Mouse (Mus musculus): Measurements from ENCODE around the gene Sptan1. TPM values are rescaled to one million over a fixed set of nuclear protein-coding genes. Genes with fewer than 3 reads are reported as not detected.

The Sptan1 gene
- total RNA-seq, 1 experiment from 2014 or later = 285 TPM

DNA sequence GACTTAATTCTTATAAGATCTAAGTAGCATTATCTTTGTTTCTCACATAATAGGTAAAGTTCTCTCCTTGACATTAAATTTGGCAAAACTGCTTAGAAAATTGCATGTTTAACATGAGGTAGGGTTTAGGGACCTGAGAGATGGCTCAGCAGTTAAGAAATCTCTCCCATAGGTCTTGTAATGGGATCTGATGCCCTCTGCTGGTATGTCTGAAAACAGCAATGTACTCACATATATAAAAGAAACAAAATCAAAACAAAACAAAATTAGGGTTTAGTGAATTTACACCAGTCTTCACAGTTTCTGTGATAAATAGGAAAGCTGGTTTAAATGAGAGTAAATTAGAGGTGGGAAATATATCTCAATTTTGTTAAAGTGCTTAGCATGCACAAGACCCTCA, 11.9 kb downstream of the Sptan1 start:
- ATAC-seq (ENCODE audit: extremely low read depth, insufficient number of reproducible peaks, low FRiP score, poor library complexity, severe bottlenecking) = peak; percentile 73

DNA sequence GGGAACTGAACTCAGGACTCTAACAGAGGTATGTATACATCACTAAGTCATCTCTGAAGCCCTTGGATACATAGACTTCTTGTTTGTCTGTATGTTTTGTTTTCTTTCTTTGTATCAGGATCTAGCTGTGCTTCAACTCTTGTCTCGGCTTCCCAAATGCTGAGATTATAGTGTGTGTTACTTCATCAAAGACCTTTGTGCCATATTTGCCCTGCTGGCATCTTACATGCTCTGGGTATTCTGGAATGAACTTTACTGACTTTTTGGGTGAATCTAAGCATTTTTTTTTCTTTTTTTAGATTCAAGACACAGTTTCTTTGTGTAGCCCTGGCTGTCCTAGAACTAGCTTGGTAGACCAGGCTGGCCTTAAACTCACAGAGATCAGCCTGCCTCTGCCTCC, 15.3 kb downstream of the Sptan1 start:
- no peak for ATAC-seq (ENCODE audit: extremely low read depth, insufficient number of reproducible peaks, low FRiP score, poor library complexity, severe bottlenecking)

DNA sequence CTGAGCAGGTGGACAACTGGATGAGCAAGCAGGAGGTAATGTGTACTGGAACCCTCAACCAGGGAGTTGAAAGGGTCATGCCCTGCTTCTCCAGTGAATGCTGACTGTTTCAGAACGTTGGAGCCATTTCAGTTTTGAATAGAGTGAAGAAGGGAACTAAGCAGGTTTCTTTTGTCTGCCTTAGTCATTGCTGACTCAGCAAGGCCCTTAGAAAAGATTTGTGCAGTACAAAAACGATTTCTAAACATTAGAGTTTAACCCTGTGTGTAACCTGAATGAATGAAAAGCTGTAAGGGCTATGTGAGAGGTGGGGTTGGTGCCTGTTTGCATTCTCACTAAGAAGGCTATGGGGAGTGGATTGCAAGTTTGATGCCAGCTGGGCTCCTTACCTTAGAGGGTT, 26.6 kb downstream of the Sptan1 start:
- no peak for ATAC-seq (ENCODE audit: extremely low read depth, insufficient number of reproducible peaks, low FRiP score, poor library complexity, severe bottlenecking)

DNA sequence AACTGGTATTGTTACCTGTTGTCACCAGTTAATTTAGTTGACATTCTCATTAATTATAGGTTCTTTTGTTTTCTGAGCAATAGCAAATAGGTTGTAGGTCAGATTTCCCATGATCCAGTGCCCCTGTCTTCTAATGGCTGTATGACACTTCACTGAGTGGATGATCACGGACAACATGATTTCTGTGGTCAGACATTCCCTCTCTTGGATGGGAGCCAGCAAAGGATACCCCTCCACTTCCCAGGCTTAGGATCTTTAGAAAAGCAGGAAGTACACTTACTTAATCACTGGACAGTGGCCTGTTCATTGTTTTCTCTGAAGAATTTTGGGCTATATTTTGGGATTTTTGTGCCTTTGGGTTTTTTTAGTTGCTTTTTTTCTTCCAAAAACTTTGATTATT, 43.7 kb downstream of the Sptan1 start:
- no peak for ATAC-seq (ENCODE audit: extremely low read depth, insufficient number of reproducible peaks, low FRiP score, poor library complexity, severe bottlenecking)

DNA sequence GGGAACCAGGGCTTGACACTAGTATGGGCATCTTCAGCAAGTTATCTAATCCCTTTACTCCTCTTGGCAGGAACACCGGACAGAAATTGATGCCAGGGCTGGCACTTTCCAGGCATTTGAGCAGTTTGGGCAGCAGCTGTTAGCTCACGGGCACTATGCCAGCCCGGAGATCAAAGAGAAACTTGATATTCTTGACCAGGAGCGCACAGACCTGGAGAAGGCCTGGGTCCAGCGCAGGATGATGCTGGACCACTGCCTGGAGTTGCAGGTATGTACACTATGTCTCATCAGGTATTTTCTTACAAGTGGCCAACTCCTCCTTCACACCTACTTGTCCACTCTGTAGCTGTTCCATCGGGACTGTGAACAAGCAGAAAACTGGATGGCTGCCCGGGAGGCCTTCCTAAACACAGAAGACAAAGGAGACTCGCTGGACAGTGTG, 45.5 kb downstream of the Sptan1 start:
- ATAC-seq (ENCODE audit: extremely low read depth, insufficient number of reproducible peaks, low FRiP score, poor library complexity, severe bottlenecking) = no peak

DNA sequence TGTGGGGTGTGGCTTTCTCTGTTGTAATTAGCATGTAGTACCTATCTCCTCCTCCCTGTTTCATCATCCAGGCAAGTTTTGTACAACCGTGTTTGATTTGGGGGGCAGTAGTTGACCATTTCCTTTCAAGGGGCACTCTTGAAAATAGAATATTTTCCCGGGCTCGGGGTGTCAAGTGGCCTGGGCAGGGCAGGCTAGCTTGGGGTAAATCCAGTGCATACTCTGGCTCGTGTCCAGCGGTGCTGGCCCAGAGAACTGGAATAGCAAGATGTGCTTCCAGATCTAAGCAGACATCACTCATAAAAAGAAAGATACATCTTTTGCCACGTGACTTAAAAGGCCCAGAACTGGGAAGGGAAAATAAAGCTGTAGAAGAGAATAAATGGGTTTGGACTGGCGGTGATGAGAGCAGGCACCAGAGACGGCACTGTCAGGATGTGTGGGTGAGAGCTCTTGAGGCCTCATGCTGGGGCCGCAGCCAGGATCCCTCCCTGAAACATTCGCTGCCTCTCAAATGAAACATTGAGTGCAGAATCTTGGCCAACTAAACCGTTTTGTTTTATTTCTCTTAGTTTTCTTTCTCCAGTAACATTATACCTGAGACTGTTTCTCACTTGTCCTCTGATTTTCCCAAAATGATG, 49.1 kb downstream of the Sptan1 start:
- no peak for ATAC-seq (ENCODE audit: extremely low read depth, insufficient number of reproducible peaks, low FRiP score, poor library complexity, severe bottlenecking)

DNA sequence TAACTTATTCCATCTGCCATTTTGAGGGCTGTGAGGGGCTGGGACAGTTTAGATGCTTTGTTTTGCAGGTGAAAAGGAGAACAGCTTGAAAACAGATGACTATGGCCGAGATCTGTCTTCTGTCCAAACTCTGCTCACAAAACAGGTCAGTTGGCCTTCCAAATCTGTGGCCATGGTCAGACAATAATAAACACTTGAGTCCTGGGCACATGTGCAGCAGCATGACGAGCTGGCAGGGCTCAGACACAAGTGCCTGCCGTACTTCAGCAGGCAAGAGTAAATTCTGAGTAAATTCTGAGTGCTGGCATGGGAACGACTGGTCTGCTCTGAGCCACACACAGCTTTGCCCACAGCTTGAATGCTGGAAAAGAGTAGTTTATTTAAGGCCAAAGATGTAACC, 60.1 kb downstream of the Sptan1 start:
- no peak for ATAC-seq (ENCODE audit: extremely low read depth, insufficient number of reproducible peaks, low FRiP score, poor library complexity, severe bottlenecking)

DNA sequence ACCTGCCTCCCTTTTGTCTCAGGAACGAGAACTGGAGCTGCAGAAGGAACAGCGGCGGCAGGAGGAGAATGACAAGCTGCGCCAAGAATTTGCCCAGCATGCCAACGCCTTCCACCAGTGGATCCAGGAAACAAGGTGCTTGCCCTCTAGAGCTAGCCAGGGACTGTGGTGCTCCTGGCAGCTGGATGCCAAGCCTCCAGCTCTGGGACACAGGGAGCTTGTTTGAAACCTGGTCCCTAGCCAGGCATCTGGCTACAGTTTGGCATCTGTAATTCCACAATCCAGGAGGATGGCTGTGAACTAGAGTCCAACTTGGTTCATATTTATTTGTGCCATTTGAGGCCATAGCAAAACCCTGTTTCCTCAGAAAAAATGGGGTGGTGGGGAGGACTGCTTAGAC, 61.6 kb downstream of the Sptan1 start:
- ATAC-seq (ENCODE audit: extremely low read depth, insufficient number of reproducible peaks, low FRiP score, poor library complexity, severe bottlenecking) = no peak

DNA sequence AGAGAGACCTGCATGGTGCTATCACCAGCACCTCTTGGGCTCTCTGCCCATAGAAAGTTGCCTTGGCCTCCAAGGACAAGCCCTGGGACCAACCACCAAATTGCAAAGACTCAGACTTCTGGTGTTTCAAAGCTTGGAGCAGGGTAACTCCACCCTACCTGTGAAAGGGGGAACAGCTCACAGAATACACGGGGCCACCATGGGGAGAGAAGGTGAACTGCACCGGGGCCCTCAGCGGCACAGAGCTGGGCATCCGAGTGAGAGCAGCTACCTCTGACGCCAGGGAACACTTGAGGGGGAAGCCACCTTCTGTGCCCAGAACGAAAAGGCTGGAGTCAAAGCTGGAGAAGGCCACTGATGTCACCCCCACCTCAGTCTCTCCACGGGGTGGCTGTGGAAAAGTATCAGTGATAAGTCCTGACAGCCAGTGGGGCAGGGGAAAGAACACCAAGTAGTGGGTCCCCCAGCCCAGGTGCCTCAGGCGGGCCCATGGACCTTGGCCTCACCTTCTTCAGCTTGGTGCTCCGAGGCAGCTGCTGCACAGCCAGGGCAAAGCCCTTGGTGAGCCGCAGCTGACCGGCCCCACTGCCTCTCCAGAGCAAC, 67.0 kb downstream of the Sptan1 start:
- no peak for ATAC-seq (ENCODE audit: extremely low read depth, insufficient number of reproducible peaks, low FRiP score, poor library complexity, severe bottlenecking)

DNA sequence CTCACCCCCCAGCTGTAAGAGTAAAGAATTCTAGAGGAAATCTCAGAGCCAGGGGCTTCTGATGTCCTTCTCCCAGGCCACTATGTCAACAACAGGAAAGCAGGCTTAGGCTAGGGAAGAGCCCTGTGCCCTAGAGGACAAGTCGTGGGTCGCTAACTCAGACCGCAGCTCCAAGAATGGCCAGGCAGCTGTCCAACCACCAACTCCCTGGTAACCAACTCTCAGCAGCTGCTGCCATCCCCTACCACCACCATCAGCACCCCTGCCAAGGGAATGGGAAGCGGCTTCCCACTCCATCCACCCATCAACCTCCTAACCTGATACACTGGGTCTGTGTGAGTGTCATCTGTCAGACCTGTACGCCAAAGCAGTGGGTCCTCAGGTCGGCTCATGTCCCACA, 67.6 kb downstream of the Sptan1 start:
- ATAC-seq (ENCODE audit: extremely low read depth, insufficient number of reproducible peaks, low FRiP score, poor library complexity, severe bottlenecking) = no peak

DNA sequence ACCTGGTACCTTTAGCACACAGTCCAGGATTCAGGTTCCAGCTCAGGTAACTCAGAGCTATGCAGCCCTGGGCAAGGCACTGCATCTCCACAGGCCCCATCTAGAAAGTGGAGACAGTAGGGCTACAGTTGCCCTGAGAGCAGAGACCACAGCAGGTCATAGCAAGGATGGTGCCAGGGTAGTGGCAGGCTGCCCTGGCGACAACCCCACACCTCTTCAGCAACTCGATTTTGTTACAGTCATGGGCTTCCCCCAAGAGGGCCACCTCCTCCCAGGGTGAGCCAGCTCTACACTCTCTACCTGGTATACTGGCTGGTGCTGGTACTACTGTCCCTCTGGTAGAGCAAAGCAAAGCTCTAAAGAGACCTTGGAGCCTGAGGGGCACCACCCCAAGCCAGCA, 72.4 kb downstream of the Sptan1 start:
- ATAC-seq (ENCODE audit: extremely low read depth, insufficient number of reproducible peaks, low FRiP score, poor library complexity, severe bottlenecking) = no peak

DNA sequence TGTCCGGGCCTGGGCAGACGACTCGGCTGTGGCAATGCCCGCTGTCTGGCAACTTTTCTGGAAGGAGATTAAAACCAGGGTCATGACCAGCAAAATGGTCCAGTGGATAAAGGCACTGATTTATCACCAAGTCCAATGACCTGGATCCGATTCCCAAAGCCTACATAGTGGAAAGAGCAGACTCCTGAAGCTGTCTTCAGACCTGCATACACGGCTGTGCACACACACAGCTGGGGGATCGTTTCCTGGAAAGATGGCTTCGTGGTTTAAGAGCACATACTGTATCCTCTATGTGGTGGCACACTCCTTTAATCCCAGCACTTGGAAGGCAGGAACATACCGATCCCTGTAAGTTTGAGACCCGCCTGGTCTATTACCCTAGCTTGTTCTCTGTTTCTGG, 73.0 kb downstream of the Sptan1 start:
- ATAC-seq (ENCODE audit: extremely low read depth, insufficient number of reproducible peaks, low FRiP score, poor library complexity, severe bottlenecking) = no peak

DNA sequence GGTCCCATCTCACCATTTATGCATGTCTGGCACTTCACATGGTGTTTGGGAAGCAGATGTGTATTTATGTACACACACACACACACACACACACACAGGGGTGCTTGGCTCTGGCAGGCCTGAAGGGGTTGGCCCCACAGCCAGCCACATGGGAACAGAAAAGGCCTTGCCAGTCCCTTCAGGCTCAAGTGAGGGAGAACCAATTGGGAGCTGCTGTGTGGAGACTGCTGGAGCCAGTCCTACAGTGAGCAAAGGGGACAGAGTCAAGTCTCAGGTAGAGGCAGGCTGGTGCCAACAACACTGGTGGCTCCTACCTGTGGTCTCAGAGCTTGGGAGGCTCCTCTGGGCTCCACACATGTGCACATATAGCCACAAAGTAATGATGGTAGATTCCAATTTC, 74.3 kb downstream of the Sptan1 start:
- ATAC-seq (ENCODE audit: extremely low read depth, insufficient number of reproducible peaks, low FRiP score, poor library complexity, severe bottlenecking) = no peak

DNA sequence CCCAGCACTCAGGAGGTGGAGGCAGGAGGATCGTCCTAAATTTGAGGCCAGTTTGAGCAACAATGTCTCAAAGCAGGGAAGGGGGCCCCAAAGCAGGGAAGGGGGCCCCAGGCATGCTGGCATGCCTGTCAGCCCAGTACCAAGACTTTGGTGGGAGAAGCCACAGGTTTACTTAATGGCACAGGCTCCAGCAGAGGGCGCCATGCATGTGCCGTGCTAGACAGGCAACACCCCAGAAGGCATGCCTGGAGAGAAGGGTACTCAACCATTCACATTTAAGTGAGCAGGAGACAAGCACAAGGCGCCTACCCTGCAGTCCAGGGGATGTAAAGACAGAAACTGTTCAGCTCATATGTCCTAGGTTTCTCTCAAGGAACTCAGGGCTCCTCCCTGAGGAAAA, 77.1 kb downstream of the Sptan1 start:
- peak; percentile 66 for ATAC-seq (ENCODE audit: extremely low read depth, insufficient number of reproducible peaks, low FRiP score, poor library complexity, severe bottlenecking)

DNA sequence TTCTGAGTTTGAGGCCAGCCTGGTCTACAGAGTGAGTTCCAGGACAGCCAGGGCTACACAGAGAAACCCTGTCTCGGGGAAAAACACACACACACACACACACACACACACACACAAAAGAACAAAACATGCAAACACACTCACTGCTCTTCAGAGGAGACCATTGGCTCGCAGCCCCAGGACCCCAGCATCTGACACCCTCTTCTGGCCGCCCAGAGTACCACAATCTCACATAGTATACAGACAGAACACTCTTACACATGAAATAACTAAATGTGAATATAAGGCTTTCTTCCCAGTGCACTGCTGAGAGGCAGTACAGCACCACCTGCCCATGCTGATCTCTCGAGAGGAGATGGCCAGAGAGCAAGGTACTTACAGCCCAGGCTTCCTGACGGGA, 79.2 kb downstream of the Sptan1 start:
- no peak for ATAC-seq (ENCODE audit: extremely low read depth, insufficient number of reproducible peaks, low FRiP score, poor library complexity, severe bottlenecking)

DNA sequence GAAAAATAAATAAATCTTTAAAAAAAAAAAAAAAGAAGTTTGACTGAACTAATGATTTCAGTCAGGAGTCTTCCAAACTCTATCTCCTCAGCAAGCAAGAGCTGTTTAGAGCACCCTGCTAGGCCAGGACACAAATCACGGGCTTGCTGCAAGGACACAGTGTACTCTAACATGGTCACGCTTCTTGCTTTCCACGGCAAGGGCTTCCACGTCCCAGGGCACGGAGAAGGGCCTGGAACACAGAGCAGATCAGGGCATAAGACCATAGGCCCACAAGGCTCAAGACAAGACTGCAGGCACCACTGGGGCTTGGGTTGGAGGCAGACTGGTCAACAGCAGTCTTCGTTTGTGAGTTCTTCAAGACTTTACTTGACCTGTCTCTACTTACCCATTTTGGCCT, 81.8 kb downstream of the Sptan1 start:
- no peak for ATAC-seq (ENCODE audit: extremely low read depth, insufficient number of reproducible peaks, low FRiP score, poor library complexity, severe bottlenecking)

DNA sequence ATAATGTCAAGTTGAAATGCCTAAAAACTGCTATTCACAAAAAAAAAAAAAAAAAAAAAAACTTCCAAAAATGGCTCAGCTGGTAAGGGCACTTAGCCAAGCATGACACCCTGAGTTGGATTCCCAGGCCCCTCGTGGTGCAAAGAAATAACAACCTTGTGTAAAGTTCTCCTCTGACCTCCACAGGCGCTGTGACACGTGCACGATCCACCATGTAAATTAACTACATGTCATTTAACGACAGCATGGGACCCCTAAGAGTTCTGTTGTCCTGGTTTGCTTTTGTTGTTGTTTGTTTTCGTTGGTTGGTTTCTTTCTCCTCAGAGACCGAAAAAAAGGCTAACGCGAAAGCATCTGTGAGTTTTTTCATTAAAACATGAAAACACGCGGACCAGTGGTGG, 82.7 kb downstream of the Sptan1 start:
- no peak for ATAC-seq (ENCODE audit: extremely low read depth, insufficient number of reproducible peaks, low FRiP score, poor library complexity, severe bottlenecking)

DNA sequence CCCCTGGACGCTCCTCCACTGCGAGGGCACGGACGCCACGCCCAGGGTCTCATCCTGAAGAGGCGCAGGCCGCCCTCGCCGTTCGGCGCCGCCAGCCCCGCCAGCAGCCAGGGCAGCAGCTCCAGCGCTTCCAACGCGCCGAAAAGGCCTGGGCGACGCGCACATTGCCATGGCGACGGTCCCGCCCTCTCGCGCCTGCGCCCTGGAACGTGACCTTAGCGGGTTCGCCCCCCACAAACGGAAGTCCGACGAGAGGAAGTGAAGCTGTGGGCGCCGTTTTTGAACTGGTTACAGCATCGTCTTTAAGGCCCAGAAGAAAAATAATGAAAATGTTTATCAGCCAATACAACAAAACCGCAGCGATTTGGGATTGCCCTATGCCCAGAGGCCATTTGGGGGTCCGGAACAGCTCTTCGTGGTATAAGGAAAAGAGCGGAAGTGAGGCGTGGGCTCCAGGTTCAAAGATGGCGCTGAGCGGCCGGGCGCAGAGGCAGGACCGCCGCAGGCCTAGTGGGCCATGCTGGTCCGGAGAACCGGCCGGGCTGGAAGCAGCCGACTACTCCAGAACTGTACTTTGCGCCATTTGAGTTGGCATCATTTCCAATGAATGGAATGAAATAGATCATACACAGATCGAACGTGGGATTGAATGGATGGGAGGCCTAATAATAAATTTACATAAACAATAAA, 83.5 kb downstream of the Sptan1 start, which contains the start of gene Wdr34:
TSS of gene Wdr34 (minus strand) at position 183 of the 690 bp plus-strand sequence.
- peak; percentile 91 for ATAC-seq (ENCODE audit: extremely low read depth, insufficient number of reproducible peaks, low FRiP score, poor library complexity, severe bottlenecking)

DNA sequence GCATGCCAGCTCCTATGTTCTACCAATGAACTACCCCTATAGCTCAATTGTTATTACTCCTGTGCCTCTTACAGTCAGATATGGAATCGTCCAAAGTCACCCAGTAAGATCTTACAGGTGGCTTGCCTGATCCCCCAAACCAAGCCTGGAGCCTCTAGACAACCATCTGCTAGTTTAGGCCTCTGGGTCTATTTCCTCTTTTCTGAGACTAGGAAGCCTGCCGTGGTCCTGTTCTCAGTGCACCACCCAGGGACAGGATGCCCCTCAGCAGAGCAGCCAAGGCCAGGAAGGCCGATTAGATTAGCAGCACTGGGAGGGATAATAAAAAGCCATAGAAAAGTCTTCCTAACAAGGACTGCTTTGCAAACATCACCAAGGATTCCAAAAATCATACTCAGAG, 84.5 kb downstream of the Sptan1 start:
- ATAC-seq (ENCODE audit: extremely low read depth, insufficient number of reproducible peaks, low FRiP score, poor library complexity, severe bottlenecking) = no peak

DNA sequence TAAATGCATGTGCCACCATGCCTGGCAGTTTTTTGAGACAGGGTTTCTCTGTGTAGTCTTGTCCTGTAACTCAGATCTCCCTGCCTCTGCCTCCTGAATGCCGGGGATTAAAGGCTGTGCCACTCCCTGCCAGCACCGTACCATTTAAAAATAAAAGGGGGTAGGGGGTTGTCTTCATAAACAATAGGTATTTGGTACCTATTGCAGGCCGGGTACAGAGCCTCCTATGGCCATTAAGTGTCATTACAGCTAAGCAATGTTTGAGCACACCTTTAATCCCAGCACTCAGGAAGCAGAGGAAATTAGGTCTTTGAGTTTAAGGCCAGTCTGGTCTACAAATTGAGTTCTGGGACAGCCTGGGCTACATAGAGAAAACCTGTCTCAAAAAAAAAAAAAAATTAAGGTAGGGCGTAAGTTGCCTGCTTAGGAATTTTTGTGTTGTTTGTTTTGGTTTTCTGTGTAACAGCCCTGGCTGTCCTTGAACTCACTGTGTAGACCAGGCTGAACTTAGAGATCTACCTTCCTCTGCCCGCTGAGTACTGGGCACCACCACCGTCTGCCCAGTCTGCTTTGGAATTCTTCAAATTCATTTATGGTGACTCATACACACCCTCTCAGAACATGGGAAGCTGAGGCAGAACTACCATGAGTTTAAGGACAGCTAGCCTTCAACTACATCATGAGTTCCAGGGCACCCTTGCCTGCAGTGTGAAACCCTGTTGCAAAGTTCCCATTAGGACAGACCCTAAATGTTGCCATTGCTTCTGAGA, 86.8 kb downstream of the Sptan1 start:
- ATAC-seq (ENCODE audit: extremely low read depth, insufficient number of reproducible peaks, low FRiP score, poor library complexity, severe bottlenecking) = peak; percentile 41; the same call in 1 of the 2 replicates
